Mouse (Mus musculus) midbrain, postnatal 0 days (tissue): ENCODE data around the gene Trpv6. TPM values are rescaled to one million over a fixed set of nuclear protein-coding genes. Genes with fewer than 3 reads are reported as not detected.

Source experiments
- ATAC-seq: fragments of 200-750 bp; cut with Nextera tagmentation; 2 replicates; pipeline ENCODE4 v1.8.0; 2017; ENCODE audit warnings: moderate number of reproducible peaks, mild to moderate bottlenecking, moderate TSS enrichment, moderate library complexity; ENCODE audit not compliant: low FRiP score
- DNase-seq: peaks from one replicate; pipeline ENCODE4 v3.0.0-alpha.2; 2015; ENCODE audit warnings: low spot score
- H3K27ac ChIP-seq: fragments of 300-500 bp; sonication (generic); 2 replicates; pipeline ENCODE4 v1.5.1; 2014; ENCODE audit warnings: low read depth, mild to moderate bottlenecking, low read length, mixed read lengths
- H3K27me3 ChIP-seq: fragments of 300-500 bp; sonication (generic); 2 replicates; pipeline ENCODE4 v1.6.1; 2014; ENCODE audit warnings: low read length, control low read depth, mixed read lengths; ENCODE audit not compliant: insufficient read depth
- H3K36me3 ChIP-seq: fragments of 300-500 bp; sonication (generic); 2 replicates; pipeline ENCODE4 v1.6.1; 2014; ENCODE audit warnings: low read length, control low read depth, mixed read lengths; ENCODE audit not compliant: insufficient read depth
- H3K4me1 ChIP-seq: fragments of 300-500 bp; sonication (generic); 2 replicates; pipeline ENCODE4 v1.6.1; 2014; ENCODE audit warnings: mild to moderate bottlenecking, control low read depth, antibody characterized with exemption, low read length, mixed read lengths; ENCODE audit not compliant: insufficient read depth
- H3K4me2 ChIP-seq: fragments of 300-500 bp; sonication (generic); 2 replicates; pipeline ENCODE4 v1.6.1; 2014; ENCODE audit warnings: low read depth, mild to moderate bottlenecking, low read length, mixed read lengths; ENCODE audit not compliant: poor library complexity, severe bottlenecking
- H3K4me3 ChIP-seq: fragments of 300-500 bp; sonication (generic); 2 replicates; pipeline ENCODE4 v1.5.1; 2014; ENCODE audit warnings: low read depth, mild to moderate bottlenecking, low read length, moderate library complexity
- H3K9ac ChIP-seq: fragments of 300-500 bp; sonication (generic); replicated peaks from 2 replicates; pipeline ENCODE4 v1.6.1; 2014; ENCODE audit warnings: mild to moderate bottlenecking, low read length, moderate library complexity, mixed read lengths; ENCODE audit not compliant: poor library complexity, severe bottlenecking
- H3K9me3 ChIP-seq: fragments of 300-500 bp; sonication (generic); 2 replicates; pipeline ENCODE4 v1.6.1; 2016; ENCODE audit warnings: low read length, control low read depth
- CTCF ChIP-seq: IDR thresholded peaks from 2 replicates; pipeline ENCODE4 v1.5.1; 2016; ENCODE audit warnings: antibody characterized with exemption, mild to moderate bottlenecking
- WGBS: fragments of 180-500 bp; shearing (Covaris S2); extraction: QIAGEN DNeasy Blood & Tissue Kit; methylation state at CpG from one replicate; pipeline ENCODE4 v1.1.7; 2014; 5-methylcytosine and 5-hydroxymethylcytosine counted together
- polyA plus RNA-seq: library from polyadenylated mRNA; unstranded; fragments of >200 nt; fragmentation: Nextera tagmentation; extraction: Ambion mirVana; gene quantifications from 2 replicates; pipeline ENCODE4 v1.2.1, GENCODE M21; 2015
- total RNA-seq: library from RNA; depleted of rRNA; stranded (reverse); fragments of >200 nt; gene quantifications from 2 replicates; pipeline ENCODE4 v1.2.3, GENCODE M21; 2014

Trpv6 gene
- total and polyA plus RNA-seq, 2 experiments from 2014 or later: 0.78 TPM; not detected in 1

DNA sequence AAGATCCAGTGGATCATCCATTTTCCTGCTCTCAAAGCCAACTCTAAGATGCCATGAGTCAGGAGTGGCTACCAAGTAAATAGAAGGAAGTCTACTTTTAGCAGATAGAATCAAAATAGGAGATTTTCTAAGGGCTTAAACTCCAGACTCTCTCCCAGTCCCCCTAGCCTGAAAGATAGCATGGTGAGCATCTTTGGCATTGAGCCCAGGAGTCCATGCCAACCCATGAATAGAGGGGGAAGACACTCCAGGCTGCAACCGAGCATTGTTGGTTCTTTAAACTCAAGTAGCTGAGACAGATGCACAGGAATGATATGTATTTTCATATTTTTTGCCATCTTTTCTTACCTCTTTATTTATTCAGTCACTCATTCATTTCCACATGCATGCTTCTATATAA is 994 bp downstream of the Trpv6 start:
- Histone ChIP-seq H3K9me3 (no peaks in the 10 kb centered on the region), H3K4me3 (no peak overlapping the region), H3K27ac (no peak overlapping the region), H3K27me3 (no peaks in the 10 kb centered on the region), H3K4me2 (no peak overlapping the region), H3K4me1 (no peaks in the 10 kb centered on the region), H3K9ac (no peak overlapping the region), H3K36me3 (no peaks in the 10 kb centered on the region)
- peak; percentile 33 for DNase-seq
- TF ChIP-seq CTCF: no peak
- ATAC-seq: no peak
- WGBS: 38% methylated on average over 1 of the region's 1 CpGs

DNA sequence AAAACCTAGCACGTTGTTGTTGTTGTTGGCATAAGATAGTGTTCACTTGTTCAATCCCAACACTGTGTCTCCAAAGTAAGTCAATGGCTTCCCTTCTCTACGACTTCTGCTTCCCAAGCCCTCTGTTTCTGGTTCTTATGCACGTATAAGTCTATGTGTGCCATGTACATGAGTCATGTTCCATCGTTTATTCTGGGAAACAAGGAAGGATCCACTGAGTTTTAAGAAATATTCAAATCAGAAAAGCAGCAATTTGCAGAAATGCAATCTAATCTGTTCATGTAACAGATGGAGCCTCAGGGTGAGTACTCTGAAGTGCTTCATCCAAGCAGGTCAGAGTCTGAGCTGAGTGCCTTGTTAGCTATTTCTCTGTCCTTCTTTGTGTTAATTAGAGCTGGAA is 4.7 kb downstream of the Trpv6 start:
- Histone ChIP-seq H3K9ac (no peak overlapping the region), H3K27me3 (no peaks in the 10 kb centered on the region), H3K9me3 (no peaks in the 10 kb centered on the region), H3K36me3 (no peaks in the 10 kb centered on the region), H3K4me1 (no peaks in the 10 kb centered on the region), H3K4me3 (no peak overlapping the region), H3K4me2 (no peak overlapping the region), H3K27ac (no peak overlapping the region)
- DNase-seq (no peak), ATAC-seq (no peak)
- 84% methylated on average over 4 of the region's 4 CpGs for WGBS
- TF ChIP-seq CTCF: no peak

- DNase-seq (no peak), ATAC-seq (no peak)
- H3K4me1 ChIP-seq: no peaks in the 10 kb centered on the region
- no peak overlapping the region for H3K4me2 ChIP-seq
- WGBS: 74% methylated on average over 2 of the region's 2 CpGs
- no peaks in the 10 kb centered on the region for H3K27me3 ChIP-seq
- no peaks in the 10 kb centered on the region for H3K9me3 ChIP-seq
- H3K4me3 ChIP-seq: no peak overlapping the region
- no peaks in the 10 kb centered on the region for H3K36me3 ChIP-seq
- peak; percentile 60 for TF ChIP-seq CTCF
- no peak overlapping the region for H3K27ac ChIP-seq
- H3K9ac ChIP-seq: no peak overlapping the region
These were observed 5.4 kb downstream of the Trpv6 start for GRCm38 (mm10) chr6:41630791-41631190.

- WGBS: 77% methylated on average over 1 of the region's 1 CpGs
- Histone ChIP-seq H3K27me3 (no peaks in the 10 kb centered on the region), H3K4me1 (no peaks in the 10 kb centered on the region), H3K9ac (no peak overlapping the region), H3K27ac (no peak overlapping the region), H3K4me3 (no peak overlapping the region), H3K9me3 (no peaks in the 10 kb centered on the region), H3K4me2 (no peak overlapping the region), H3K36me3 (no peaks in the 10 kb centered on the region)
- DNase-seq: no peak
- no peak for ATAC-seq
- TF ChIP-seq CTCF: no peak
These were observed 8.0 kb downstream of the Trpv6 start for GRCm38 (mm10) chr6:41628180-41628579.

DNA sequence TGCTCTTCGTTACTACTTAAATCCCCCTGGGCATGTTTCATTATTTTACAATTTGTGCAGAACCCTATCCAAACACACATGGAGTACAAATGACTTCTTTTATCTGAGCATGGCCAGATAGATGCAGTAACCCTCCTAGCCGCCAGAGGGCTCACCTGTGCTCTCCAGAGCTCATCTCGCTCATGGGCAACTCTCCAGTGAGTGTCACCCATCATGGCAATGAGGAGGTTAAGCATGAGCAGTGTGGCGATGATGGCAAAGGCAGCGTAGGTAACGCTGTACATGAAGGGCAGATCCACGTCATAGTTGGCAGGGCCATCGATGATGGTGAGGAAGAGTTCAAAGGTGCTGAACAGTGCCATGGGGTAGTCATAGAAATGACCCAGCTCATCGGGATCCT is 13.5 kb downstream of the Trpv6 start:
- H3K4me2 ChIP-seq: no peak overlapping the region
- WGBS: 65% methylated on average over 9 of the region's 9 CpGs
- no peaks in the 10 kb centered on the region for H3K27me3 ChIP-seq
- H3K9ac ChIP-seq: no peak overlapping the region
- H3K4me1 ChIP-seq: no peaks in the 10 kb centered on the region
- no peak overlapping the region for H3K27ac ChIP-seq
- no peaks in the 10 kb centered on the region for H3K9me3 ChIP-seq
- ATAC-seq: no peak
- H3K4me3 ChIP-seq: no peak overlapping the region
- TF ChIP-seq CTCF: peak; percentile 73
- H3K36me3 ChIP-seq: peaks cover 26% of the 10 kb centered on the region
- DNase-seq: peak; percentile 41

GRCm38 (mm10) chr6:41621241-41621990 is 14.8 kb downstream of the Trpv6 start:
- 93% methylated on average over 12 of the region's 12 CpGs for WGBS
- H3K9me3 ChIP-seq: no peaks in the 10 kb centered on the region
- TF ChIP-seq CTCF: no peak
- no peak overlapping the region for H3K9ac ChIP-seq
- no peaks in the 10 kb centered on the region for H3K27me3 ChIP-seq
- DNase-seq (no peak), ATAC-seq (no peak)
- no peak overlapping the region for H3K4me3 ChIP-seq
- H3K4me2 ChIP-seq: no peak overlapping the region
- peaks cover 28% of the 10 kb centered on the region for H3K36me3 ChIP-seq
- no peaks in the 10 kb centered on the region for H3K4me1 ChIP-seq
- no peak overlapping the region for H3K27ac ChIP-seq
